Mouse (Mus musculus) embryonic facial prominence, embryonic 13.5 days (tissue): Measurements from ENCODE around the gene Klhl23. TPM values are rescaled to one million over a fixed set of nuclear protein-coding genes. Genes with fewer than 3 reads are reported as not detected.
A peak's percentile ranks its signal among the peaks of the same experiment; 100 is the strongest.
"Not testable (repeated sequence)": the region's sequence is repeated elsewhere in the genome, so short reads cannot be mapped to it uniquely, and the experiment has no call there.

Experiments
- ATAC-seq: fragments of 200-750 bp; cut with Nextera tagmentation; 2 replicates; pipeline ENCODE4 v1.8.0; 2017; ENCODE audit warnings: low read depth; ENCODE audit not compliant: insufficient number of reproducible peaks, insufficient read depth, low FRiP score, low TSS enrichment
- H3K27ac ChIP-seq: fragments of 300-500 bp; sonication (generic); 2 replicates; pipeline ENCODE4 v1.5.1; 2015; ENCODE audit warnings: moderate library complexity, mild to moderate bottlenecking, inconsistent platforms
- H3K27me3 ChIP-seq: fragments of 300-500 bp; sonication (generic); 2 replicates; pipeline ENCODE4 v1.6.1; 2015; ENCODE audit warnings: mild to moderate bottlenecking, inconsistent platforms
- H3K36me3 ChIP-seq: fragments of 300-500 bp; sonication (generic); 2 replicates; pipeline ENCODE4 v1.6.1; 2015; ENCODE audit warnings: mild to moderate bottlenecking, inconsistent platforms
- H3K4me1 ChIP-seq: fragments of 300-500 bp; sonication (generic); 2 replicates; pipeline ENCODE4 v1.6.1; 2015; ENCODE audit warnings: inconsistent platforms
- H3K4me2 ChIP-seq: fragments of 300-500 bp; sonication (generic); 2 replicates; pipeline ENCODE4 v1.6.1; 2015; ENCODE audit warnings: moderate library complexity, mild to moderate bottlenecking, inconsistent platforms
- H3K4me3 ChIP-seq: fragments of 300-500 bp; sonication (generic); 2 replicates; pipeline ENCODE4 v1.5.1; 2015; ENCODE audit warnings: mild to moderate bottlenecking, inconsistent platforms
- H3K9ac ChIP-seq: fragments of 300-500 bp; sonication (generic); 2 replicates; pipeline ENCODE4 v1.6.1; 2015; ENCODE audit warnings: mild to moderate bottlenecking, inconsistent platforms
- H3K9me3 ChIP-seq: fragments of 300-500 bp; sonication (generic); 2 replicates; pipeline ENCODE4 v1.6.1; 2016; ENCODE audit warnings: inconsistent platforms
- WGBS: fragments of 180-500 bp; shearing (Covaris S2); methylation state at CpG from one replicate; pipeline ENCODE4 v1.1.7; 2015; ENCODE audit warnings: mixed read lengths; 5-methylcytosine and 5-hydroxymethylcytosine counted together
- polyA plus RNA-seq: library from polyadenylated mRNA; unstranded; fragments of >200 nt; fragmentation: Nextera tagmentation; extraction: Ambion mirVana; gene quantifications from 2 replicates; pipeline ENCODE4 v1.2.1, GENCODE M21; 2015

Klhl23 gene
- 27.3 and 31.4 TPM in 2 replicates for polyA plus RNA-seq

- Histone ChIP-seq H3K4me3 (peak within 1 kb of the TSS; percentile 82), H3K4me2 (peak within 1 kb of the TSS; percentile 74), H3K9me3 (no peaks in the 10 kb centered on the region), H3K27ac (peak within 1 kb of the TSS; percentile 95), H3K9ac (peak within 1 kb of the TSS; percentile 93), H3K36me3 (peaks cover 17% of the 10 kb centered on the region), H3K27me3 (no peaks in the 10 kb centered on the region), H3K4me1 (peaks cover 16% of the 10 kb centered on the region)
- 11% methylated on average over 8 of the region's 8 CpGs for WGBS
- no peak for ATAC-seq
Observed at GRCm38 (mm10) chr2:69821711-69822110, at the start of gene Klhl23. Klhl23 (plus strand) TSS chr2:69821944.

- 91% methylated on average over 3 of the region's 3 CpGs for WGBS
- H3K4me3 ChIP-seq, result no peak overlapping the region
- no peaks in the 10 kb centered on the region for H3K27me3 ChIP-seq
- H3K9ac ChIP-seq, result no peak overlapping the region
- H3K36me3 ChIP-seq, result 0 out of 2 replicates have a peak, but pooled peaks cover 5% of the 10 kb centered on the region
- no peaks in the 10 kb centered on the region for H3K4me1 ChIP-seq
- H3K4me2 ChIP-seq, result no peak overlapping the region
- no peak overlapping the region for H3K27ac ChIP-seq
- H3K9me3 ChIP-seq, result no peaks in the 10 kb centered on the region
- ATAC-seq, result no peak
Observed at GRCm38 (mm10) chr2:69773331-69773730, 48.4 kb upstream of the Klhl23 start.

DNA sequence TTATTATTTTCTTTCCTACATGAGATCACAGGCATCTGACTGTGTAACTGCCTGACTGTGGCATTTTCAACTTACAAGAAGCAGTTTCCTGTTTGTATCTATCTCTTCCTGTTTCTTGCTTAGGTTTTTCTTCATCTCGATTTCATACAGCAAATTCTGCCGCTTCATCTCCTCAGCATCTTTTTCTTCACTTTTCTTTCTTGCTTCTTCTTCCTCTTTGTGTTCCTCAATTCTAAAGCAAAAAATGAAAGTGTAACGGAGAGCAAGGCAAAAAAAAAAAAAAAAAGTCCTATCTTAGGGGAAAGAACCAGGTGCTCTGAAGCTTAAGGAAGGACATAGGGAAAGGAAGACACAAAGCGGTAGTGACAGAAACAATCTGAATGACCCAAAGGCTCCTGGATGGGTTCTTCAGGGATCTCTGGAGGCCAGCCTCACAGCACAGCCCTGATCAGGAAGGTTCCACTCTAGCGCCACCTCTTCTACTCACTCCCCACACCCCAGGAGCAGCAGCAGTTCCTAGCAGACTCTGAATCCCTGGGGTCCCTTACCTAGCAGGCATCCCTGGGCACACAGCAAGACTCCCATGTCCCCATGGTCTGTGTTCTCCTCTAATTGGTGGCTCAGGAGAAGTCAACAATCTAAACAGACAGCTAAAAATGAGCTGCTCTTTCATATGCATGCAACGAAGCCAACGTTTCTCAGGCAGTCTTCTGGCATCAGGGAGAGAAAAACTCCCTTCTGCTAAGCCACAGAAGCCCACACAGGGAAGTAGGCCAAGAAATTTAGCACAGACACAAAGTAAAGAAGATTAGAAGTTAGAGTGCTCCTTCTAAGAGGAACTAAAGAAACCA lies 43.5 kb upstream of the Klhl23 start:
- H3K9ac ChIP-seq, result no peak overlapping the region
- WGBS, result 66% methylated on average over 7 of the region's 7 CpGs
- no peak for ATAC-seq
- H3K4me3 ChIP-seq, result no peak overlapping the region
- H3K36me3 ChIP-seq, result 0 out of 2 replicates have a peak, but pooled peaks cover 5% of the 10 kb centered on the region
- no peaks in the 10 kb centered on the region for H3K9me3 ChIP-seq
- no peaks in the 10 kb centered on the region for H3K4me1 ChIP-seq
- H3K4me2 ChIP-seq, result no peak overlapping the region
- no peak overlapping the region for H3K27ac ChIP-seq
- H3K27me3 ChIP-seq, result no peaks in the 10 kb centered on the region

DNA sequence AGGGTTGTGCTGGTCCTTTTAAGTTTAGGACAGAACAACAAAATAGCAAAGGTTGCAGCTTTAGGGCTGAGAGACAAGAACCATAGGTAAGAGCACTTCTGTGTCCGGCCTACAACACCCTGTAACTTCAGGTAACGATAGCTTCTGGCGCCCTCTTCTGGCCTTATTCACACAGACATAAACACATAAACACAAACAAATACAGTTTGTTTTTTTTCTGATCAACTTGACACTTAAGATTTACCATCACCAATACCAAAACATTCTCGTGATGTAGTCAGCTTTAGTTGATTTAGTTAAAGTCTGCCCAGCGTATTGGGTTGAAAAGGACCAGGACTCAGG lies 42.9 kb upstream of the Klhl23 start:
- no peak overlapping the region for H3K9ac ChIP-seq
- 39% methylated on average over 5 of the region's 5 CpGs for WGBS
- 0 out of 2 replicates have a peak, but pooled peaks cover 1% of the 10 kb centered on the region for H3K36me3 ChIP-seq
- H3K9me3 ChIP-seq, result no peaks in the 10 kb centered on the region
- H3K27me3 ChIP-seq, result no peaks in the 10 kb centered on the region
- no peak overlapping the region for H3K27ac ChIP-seq
- H3K4me3 ChIP-seq, result no peak overlapping the region
- H3K4me2 ChIP-seq, result no peak overlapping the region
- no peak for ATAC-seq
- H3K4me1 ChIP-seq, result no peaks in the 10 kb centered on the region

DNA sequence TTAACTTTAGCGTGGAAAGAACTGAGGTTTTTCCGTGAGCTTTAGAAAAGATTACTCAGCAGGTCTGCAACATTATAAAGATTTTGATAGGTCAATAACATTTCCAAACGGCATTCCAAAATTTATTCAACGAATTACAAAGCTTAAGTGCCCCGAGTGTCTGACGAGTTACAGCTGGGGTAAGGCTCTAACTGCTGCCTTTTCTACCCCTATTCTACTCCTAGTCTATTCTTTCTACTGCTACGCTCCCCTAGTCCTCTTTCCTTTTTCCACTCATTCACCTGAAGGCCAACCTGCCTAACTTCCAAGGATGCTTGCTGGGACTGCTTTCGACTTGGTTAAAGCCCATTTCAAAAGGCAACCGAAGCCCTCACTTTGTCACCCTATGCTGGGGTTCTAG lies 32.8 kb upstream of the Klhl23 start:
- H3K9ac ChIP-seq, result peak overlapping the region; percentile 83
- H3K27ac ChIP-seq, result 0 out of 2 replicates have a peak overlapping the region, but pooled peaks have one; percentile 13
- peak overlapping the region; percentile 71 for H3K4me2 ChIP-seq
- peaks cover 21% of the 10 kb centered on the region for H3K36me3 ChIP-seq
- no peaks in the 10 kb centered on the region for H3K9me3 ChIP-seq
- WGBS, result 25% methylated on average over 9 of the region's 9 CpGs
- H3K4me3 ChIP-seq, result peak overlapping the region; percentile 77
- H3K27me3 ChIP-seq, result no peaks in the 10 kb centered on the region
- ATAC-seq, result no peak
- H3K4me1 ChIP-seq, result peaks cover 9% of the 10 kb centered on the region; the same call in 1 of the 2 replicates

- peak; percentile 93 for ATAC-seq
- Histone ChIP-seq H3K36me3 (peaks cover 21% of the 10 kb centered on the region), H3K9ac (peak within 1 kb of the TSS; percentile 83), H3K27me3 (no peaks in the 10 kb centered on the region), H3K4me3 (peak within 1 kb of the TSS; percentile 77), H3K9me3 (no peaks in the 10 kb centered on the region), H3K4me2 (peak within 1 kb of the TSS; percentile 71), H3K4me1 (peaks cover 9% of the 10 kb centered on the region; the same call in 1 of the 2 replicates), H3K27ac (peak within 1 kb of the TSS; percentile 90)
- WGBS, result 2% methylated on average over 48 of the region's 48 CpGs
Observed at GRCm38 (mm10) chr2:69789429-69790069, 32.2 kb upstream of the Klhl23 start, which contains the start of the genes Ccdc173 and Phospho2. Ccdc173 (minus strand) TSS chr2:69789575. Phospho2 (plus strand) TSS chr2:69789623.

GRCm38 (mm10) chr2:69790285-69790684 lies 31.5 kb upstream of the Klhl23 start:
- Histone ChIP-seq H3K9ac (peak overlapping the region; percentile 83), H3K27ac (no peak overlapping the region), H3K27me3 (no peaks in the 10 kb centered on the region), H3K9me3 (no peaks in the 10 kb centered on the region), H3K36me3 (peaks cover 27% of the 10 kb centered on the region), H3K4me1 (peaks cover 9% of the 10 kb centered on the region; the same call in 1 of the 2 replicates), H3K4me2 (peak overlapping the region; percentile 71), H3K4me3 (peak overlapping the region; percentile 77)
- under 1% methylated on average over 10 of the region's 10 CpGs for WGBS
- no peak for ATAC-seq

GRCm38 (mm10) chr2:69790722-69791121 lies 31.0 kb upstream of the Klhl23 start:
- WGBS, result 66% methylated on average over 4 of the region's 4 CpGs
- no peaks in the 10 kb centered on the region for H3K27me3 ChIP-seq
- ATAC-seq, result no peak
- H3K4me2 ChIP-seq, result peak overlapping the region; percentile 71
- no peaks in the 10 kb centered on the region for H3K9me3 ChIP-seq
- peaks cover 32% of the 10 kb centered on the region for H3K36me3 ChIP-seq
- H3K4me1 ChIP-seq, result peaks cover 9% of the 10 kb centered on the region; the same call in 1 of the 2 replicates
- H3K27ac ChIP-seq, result no peak overlapping the region
- H3K4me3 ChIP-seq, result peak overlapping the region; percentile 77
- no peak overlapping the region for H3K9ac ChIP-seq

GRCm38 (mm10) chr2:69802911-69803312 lies 18.8 kb upstream of the Klhl23 start:
- H3K4me2 ChIP-seq, result no peak overlapping the region
- ATAC-seq, result peak; percentile 67; the same call in 1 of the 2 replicates

DNA sequence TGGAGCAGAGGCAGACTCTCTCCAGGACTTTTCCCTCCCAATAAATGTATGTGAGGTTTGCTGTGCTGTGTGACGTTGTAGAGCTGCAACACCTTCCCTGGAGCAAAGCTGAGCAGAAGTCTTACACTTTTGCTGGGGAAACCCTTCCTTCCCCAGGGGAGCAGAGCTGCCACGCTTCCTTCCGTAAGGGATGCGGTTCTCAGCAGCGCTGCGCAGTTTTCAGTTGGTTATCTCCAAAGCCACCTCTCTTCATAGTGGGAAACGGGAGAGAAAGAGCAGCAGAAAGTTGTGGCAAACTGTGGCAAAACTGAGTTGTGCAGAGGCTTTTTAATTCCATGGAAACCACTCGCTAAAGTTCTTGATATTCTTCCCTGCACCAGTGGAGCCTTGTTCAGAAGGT lies 18.0 kb upstream of the Klhl23 start:
- Histone ChIP-seq H3K9ac (no peak overlapping the region), H3K4me3 (no peak overlapping the region), H3K27me3 (no peaks in the 10 kb centered on the region), H3K27ac (no peak overlapping the region), H3K4me1 (peaks cover 4% of the 10 kb centered on the region; the same call in 1 of the 2 replicates), H3K36me3 (no peaks in the 10 kb centered on the region), H3K9me3 (no peaks in the 10 kb centered on the region), H3K4me2 (no peak overlapping the region)
- ATAC-seq, result no peak
- 58% methylated on average over 8 of the region's 8 CpGs for WGBS

More at GRCm38 (mm10) chr2:69802911-69803312, 18.8 kb upstream of the Klhl23 start:
- Histone ChIP-seq H3K4me3 (no peak overlapping the region), H3K9me3 (no peaks in the 10 kb centered on the region), H3K27ac (no peak overlapping the region), H3K36me3 (0 out of 2 replicates have a peak, but pooled peaks cover 1% of the 10 kb centered on the region), H3K27me3 (no peaks in the 10 kb centered on the region), H3K9ac (no peak overlapping the region), H3K4me1 (peaks cover 4% of the 10 kb centered on the region; the same call in 1 of the 2 replicates)
- WGBS, result 50% methylated on average over 5 of the region's 5 CpGs

DNA sequence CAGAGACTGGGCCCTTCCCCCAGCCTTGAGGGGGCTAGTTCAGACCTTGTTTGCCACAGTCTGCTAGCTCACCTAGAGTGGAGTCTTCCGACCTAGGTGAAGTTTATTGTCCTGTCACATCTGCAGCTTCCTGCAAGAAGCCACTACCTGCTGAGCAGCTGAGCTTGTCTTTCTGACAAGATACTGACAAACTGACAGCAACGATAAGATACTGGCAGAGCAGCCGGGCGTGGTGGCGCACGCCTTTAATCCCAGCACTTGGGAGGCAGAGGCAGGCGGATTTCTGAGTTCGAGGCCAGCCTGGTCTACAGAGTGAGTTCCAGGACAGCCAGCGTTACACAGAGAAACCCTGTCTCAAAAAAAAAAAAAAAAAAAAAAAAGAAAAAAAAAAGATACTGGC lies 17.1 kb upstream of the Klhl23 start:
- H3K27ac ChIP-seq, H3K4me3 ChIP-seq, H3K36me3 ChIP-seq, H3K9me3 ChIP-seq, H3K9ac ChIP-seq, ATAC-seq, H3K4me2 ChIP-seq, H3K4me1 ChIP-seq, H3K27me3 ChIP-seq: not testable (repeated sequence)
- WGBS, result 84% methylated on average over 9 of the region's 9 CpGs
